Mouse (Mus musculus): ENCODE results near the gene Clic3.
"Not testable (repeated sequence)": the region's sequence is repeated elsewhere in the genome, so short reads cannot be mapped to it uniquely, and the experiment has no call there.

Gene Clic3

DNA sequence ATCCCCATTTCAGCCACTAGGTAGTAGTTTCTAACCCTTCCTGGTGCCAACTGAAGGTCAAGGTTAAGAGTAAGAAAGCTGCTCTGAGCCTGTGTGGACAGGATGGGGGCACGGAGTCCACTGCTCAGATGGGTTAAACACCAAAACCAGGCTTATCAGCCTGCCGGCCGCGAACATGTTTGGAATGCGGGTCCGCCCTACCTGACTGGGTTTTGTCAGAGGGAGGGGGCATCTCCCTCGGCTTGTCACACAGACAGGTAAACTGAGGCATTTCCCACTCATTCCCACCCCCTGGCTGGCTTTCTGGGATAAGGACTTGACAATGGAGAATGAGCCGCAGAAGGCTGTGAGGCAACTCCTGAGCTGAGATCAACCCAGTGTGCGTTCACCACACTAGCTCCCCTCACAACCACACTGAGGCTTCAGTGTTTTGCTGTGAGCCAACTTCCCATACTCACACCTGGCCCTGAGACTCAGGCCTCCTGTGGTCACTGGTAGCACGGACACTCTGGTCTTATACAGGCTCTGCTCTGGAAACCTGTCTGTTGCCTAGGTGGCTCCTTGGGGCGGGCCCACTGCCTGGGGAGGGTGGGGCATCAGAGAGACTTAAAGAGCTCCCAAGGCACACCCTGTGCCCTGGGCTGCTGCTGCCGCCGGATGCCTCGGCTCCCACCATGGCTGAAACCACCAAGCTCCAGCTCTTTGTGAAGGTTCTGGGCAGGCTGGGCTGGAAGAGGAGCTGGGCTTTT lies at the start of gene Clic3:
Clic3 (plus strand) TSS at position 634 of the 749 bp plus-strand sequence.
- in situ Hi-C loops (cut with MboI, MseI) = no loop called here

DNA sequence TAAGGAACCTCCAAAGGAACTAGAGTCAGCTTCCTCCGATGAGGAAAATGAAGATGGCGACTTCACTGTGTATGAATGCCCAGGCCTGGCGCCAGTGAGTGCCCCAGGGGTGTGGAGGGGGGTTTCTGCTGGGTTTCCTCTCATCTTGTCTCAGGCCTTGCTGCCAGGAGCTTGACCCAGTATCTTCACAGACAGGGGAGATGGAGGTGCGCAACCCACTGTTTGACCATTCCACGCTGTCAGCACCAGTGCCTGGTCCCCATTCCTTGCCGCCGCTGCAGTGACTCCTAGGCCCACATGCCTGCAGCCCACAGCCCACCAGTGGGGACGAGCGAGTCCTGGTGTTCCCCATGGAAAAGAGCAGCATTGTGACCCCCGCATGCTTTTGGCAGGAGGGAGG lies 47.7 kb upstream of the Clic3 start:
- in situ Hi-C loops (cut with MboI, MseI) = no loop called here

DNA sequence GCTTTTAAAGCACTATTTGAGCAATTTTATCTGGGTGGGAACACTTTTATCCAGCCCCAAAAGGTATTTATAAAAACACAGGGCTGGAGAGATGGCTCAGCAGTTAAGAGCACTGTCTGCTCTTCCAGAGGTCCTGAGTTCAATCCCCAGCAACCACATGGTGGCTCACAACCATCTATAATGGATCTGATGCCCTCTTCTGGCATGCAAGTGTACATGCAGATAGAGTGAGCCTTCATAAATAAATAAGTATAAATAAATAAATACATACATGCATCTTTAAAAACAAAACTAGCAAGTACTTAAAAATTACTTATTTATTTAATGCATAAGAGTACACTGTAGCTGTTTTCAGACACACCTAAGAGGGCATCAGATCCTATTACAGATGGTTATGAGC lies 43.2 kb upstream of the Clic3 start:
- in situ Hi-C loops (cut with MboI, MseI) = not testable (repeated sequence)

GRCm38 (mm10) chr2:25417426-25417825 lies 39.2 kb upstream of the Clic3 start:
- in situ Hi-C loops (cut with MboI, MseI) = no loop called here

DNA sequence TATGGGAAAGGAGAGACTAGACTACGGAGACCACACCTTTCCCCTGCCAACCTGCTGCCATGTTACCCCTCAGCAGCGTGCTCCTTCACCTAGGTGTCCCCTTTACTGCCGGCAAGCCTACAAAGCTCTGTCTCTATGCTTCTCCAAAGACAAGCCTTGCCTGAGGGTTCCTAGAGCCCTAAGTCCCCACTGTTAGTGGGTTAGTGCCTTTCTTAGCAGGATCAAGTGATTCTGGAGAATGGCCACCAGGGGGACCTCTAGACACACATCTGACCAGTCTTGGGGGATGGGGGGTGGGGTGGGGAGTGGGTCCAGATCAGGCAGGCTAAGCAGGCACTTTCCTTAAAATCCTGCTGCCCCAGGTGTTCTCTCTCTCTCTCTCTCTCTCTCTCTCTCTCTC lies 34.7 kb upstream of the Clic3 start:
- in situ Hi-C loops (cut with MboI, MseI) = no loop called here

GRCm38 (mm10) chr2:25422587-25423410 lies 33.8 kb upstream of the Clic3 start, which contains the start of gene Fut7:
Gene Fut7, plus strand, starts transcription at chr2:25423267.
- in situ Hi-C loops (cut with MboI, MseI) = no loop called here

GRCm38 (mm10) chr2:25423626-25424025 lies 33.0 kb upstream of the Clic3 start:
- in situ Hi-C loops (cut with MboI, MseI) = no loop called here

- in situ Hi-C loops (cut with MboI, MseI) = no loop called here
Measured at GRCm38 (mm10) chr2:25425481-25425880, 31.2 kb upstream of the Clic3 start.

GRCm38 (mm10) chr2:25426721-25427191 lies 29.9 kb upstream of the Clic3 start:
- in situ Hi-C loops (cut with MboI, MseI) = no loop called here

DNA sequence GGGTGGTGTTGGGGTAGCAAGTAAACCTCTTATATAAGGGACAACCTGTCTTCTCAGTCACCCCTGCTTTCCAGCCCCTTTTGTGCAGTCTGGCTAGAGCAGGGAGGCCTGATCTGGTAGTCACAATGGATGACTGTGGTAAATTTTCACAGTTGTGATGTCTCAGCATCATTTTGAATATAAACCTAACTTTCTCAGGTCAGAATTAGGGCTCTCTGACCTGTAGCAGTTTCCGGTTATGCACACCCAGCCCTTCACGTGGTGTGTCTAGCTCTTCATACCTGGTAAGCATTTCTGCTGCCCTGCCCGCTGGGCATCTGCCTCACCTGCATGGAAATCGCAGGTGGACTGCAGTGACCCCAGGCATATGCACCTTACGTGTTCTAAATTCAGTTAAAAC lies 29.4 kb upstream of the Clic3 start:
- in situ Hi-C loops (cut with MboI, MseI) = no loop called here

- in situ Hi-C loops (cut with MboI, MseI) = no loop called here
Measured at GRCm38 (mm10) chr2:25428442-25429236, 28.0 kb upstream of the Clic3 start, which contains the start of gene Abca2. Gene Abca2, plus strand, starts transcription at chr2:25428703.

DNA sequence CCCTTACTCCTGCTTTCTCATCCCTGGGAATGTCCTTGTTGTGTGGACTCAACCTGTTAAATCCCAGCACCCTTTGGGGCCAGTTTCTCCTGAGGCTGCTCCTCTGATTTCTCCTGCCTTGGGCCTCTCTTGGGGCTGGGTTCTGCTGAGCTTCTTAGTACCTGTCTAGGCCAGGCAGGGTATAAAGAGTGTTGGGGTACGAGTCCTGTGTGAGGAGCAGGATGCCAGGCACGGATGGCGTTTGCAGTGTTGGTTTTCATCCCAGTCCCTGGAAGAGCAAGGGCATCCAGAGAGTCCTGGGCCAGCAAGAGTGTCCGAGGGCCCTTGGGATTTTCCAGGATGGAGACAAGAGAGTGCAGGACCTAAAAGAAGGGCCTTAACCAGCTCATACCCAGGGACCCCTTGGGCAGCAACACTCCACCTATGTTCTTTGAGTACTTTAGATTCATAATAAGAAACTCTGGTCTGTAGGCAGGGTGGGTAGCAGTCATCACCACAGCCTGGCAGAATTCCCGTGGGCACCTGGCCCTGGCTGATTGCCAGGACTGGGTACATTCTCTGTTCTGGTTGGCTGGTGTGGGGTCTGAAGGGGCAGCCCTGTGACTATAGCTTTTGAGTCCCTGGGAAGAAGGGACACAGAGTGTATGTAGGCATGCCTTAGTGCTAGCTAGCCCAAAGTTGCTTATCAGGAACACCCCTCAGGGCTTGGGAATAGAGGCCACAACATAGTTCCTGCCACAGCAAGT lies 27.0 kb upstream of the Clic3 start:
- in situ Hi-C loops (cut with MboI, MseI) = no loop called here

GRCm38 (mm10) chr2:25430395-25431233 lies 26.0 kb upstream of the Clic3 start:
- in situ Hi-C loops (cut with MboI, MseI) = no loop called here

GRCm38 (mm10) chr2:25431308-25431855 lies 25.3 kb upstream of the Clic3 start:
- in situ Hi-C loops (cut with MboI, MseI) = no loop called here

GRCm38 (mm10) chr2:25432326-25433098 lies 24.1 kb upstream of the Clic3 start:
- in situ Hi-C loops (cut with MboI, MseI) = no loop called here

- in situ Hi-C loops (cut with MboI, MseI) = no loop called here
Measured at GRCm38 (mm10) chr2:25433101-25433500, 23.5 kb upstream of the Clic3 start.

- in situ Hi-C loops (cut with MboI, MseI) = no loop called here
Measured at GRCm38 (mm10) chr2:25434292-25434691, 22.3 kb upstream of the Clic3 start.

DNA sequence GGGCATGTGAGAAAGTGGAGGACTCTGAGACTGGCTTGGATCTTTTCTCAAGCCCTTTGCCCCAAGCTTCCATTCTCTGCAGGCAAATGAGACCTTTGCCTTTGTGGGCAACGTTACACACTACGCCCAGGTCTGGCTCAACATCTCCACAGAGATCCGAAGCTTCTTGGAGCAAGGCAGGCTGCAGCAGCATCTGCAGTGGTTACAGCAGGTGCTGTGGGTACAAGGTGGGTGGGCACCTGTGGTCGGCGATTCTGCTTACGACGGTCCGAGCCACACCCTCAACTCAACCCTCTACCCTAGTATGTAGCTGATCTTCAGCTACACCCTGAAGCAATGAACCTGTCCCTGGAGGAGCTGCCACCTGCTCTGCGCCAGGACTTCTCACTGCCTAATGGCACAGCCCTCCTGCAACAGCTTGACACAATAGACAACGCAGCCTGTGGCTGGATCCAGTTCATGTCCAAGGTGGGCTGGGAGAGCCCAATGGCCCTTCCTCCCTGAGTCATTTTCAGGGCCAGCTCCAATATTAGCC lies 20.3 kb upstream of the Clic3 start:
- in situ Hi-C loops (cut with MboI, MseI) = no loop called here

- in situ Hi-C loops (cut with MboI, MseI) = no loop called here
Measured at GRCm38 (mm10) chr2:25441067-25441466, 15.6 kb upstream of the Clic3 start.

Measured in T-helper 2 cell (primary cell).